Mouse (Mus musculus): ENCODE data around the gene Fscn1.

Gene Fscn1

GRCm38 (mm10) chr5:142935642-142936335, 24.4 kb upstream of the Fscn1 start:
- DNase-seq (ENCODE audit: low spot score), result peak; percentile 59

- peak; percentile 76 for DNase-seq (ENCODE audit: low spot score)
These were observed 23.8 kb upstream of the Fscn1 start for GRCm38 (mm10) chr5:142936336-142936719.

GRCm38 (mm10) chr5:142937956-142938727, 22.0 kb upstream of the Fscn1 start:
- DNase-seq (ENCODE audit: low spot score), result no peak

GRCm38 (mm10) chr5:142940393-142940792, 19.8 kb upstream of the Fscn1 start:
- DNase-seq (ENCODE audit: low spot score), result no peak

GRCm38 (mm10) chr5:142944979-142945682, 15.0 kb upstream of the Fscn1 start:
- no peak for DNase-seq (ENCODE audit: low spot score)

- DNase-seq (ENCODE audit: low spot score), result no peak
These were observed 12.7 kb upstream of the Fscn1 start for GRCm38 (mm10) chr5:142947460-142947859.

GRCm38 (mm10) chr5:142949580-142949979, 10.6 kb upstream of the Fscn1 start:
- no peak for DNase-seq (ENCODE audit: low spot score)

- DNase-seq (ENCODE audit: low spot score), result no peak
These were observed 9.7 kb upstream of the Fscn1 start for GRCm38 (mm10) chr5:142950405-142950804.

- no peak for DNase-seq (ENCODE audit: low spot score)
These were observed 6.5 kb upstream of the Fscn1 start for GRCm38 (mm10) chr5:142953641-142954040.

GRCm38 (mm10) chr5:142956956-142957703, 3.0 kb upstream of the Fscn1 start:
- DNase-seq (ENCODE audit: low spot score), result no peak

- DNase-seq (ENCODE audit: low spot score), result no peak
These were observed 1.7 kb upstream of the Fscn1 start for GRCm38 (mm10) chr5:142958464-142958863.

GRCm38 (mm10) chr5:142959156-142959555, 987 bp upstream of the Fscn1 start:
- no peak for DNase-seq (ENCODE audit: low spot score)

- no peak for DNase-seq (ENCODE audit: low spot score)
These were observed 680 bp downstream of the Fscn1 start for GRCm38 (mm10) chr5:142960775-142961271.

- DNase-seq (ENCODE audit: low spot score), result no peak
These were observed 1.3 kb downstream of the Fscn1 start for GRCm38 (mm10) chr5:142961398-142961880.

- no peak for DNase-seq (ENCODE audit: low spot score)
These were observed 1.8 kb downstream of the Fscn1 start for GRCm38 (mm10) chr5:142961881-142962443.

- no peak for DNase-seq (ENCODE audit: low spot score)
These were observed 2.4 kb downstream of the Fscn1 start for GRCm38 (mm10) chr5:142962444-142962961.

GRCm38 (mm10) chr5:142963003-142963704, 3.0 kb downstream of the Fscn1 start:
- no peak for DNase-seq (ENCODE audit: low spot score)

- no peak for DNase-seq (ENCODE audit: low spot score)
These were observed 3.8 kb downstream of the Fscn1 start for GRCm38 (mm10) chr5:142963705-142964494.

- no peak for DNase-seq (ENCODE audit: low spot score)
These were observed 4.5 kb downstream of the Fscn1 start for GRCm38 (mm10) chr5:142964650-142965049.

- peak; percentile 61 for DNase-seq (ENCODE audit: low spot score)
These were observed 8.3 kb downstream of the Fscn1 start for GRCm38 (mm10) chr5:142968411-142968810.

Measured in layer of hippocampus, adult 9-10 months (tissue).